Mouse (Mus musculus): ENCODE measurements around the gene Txnrd1.

DNA sequence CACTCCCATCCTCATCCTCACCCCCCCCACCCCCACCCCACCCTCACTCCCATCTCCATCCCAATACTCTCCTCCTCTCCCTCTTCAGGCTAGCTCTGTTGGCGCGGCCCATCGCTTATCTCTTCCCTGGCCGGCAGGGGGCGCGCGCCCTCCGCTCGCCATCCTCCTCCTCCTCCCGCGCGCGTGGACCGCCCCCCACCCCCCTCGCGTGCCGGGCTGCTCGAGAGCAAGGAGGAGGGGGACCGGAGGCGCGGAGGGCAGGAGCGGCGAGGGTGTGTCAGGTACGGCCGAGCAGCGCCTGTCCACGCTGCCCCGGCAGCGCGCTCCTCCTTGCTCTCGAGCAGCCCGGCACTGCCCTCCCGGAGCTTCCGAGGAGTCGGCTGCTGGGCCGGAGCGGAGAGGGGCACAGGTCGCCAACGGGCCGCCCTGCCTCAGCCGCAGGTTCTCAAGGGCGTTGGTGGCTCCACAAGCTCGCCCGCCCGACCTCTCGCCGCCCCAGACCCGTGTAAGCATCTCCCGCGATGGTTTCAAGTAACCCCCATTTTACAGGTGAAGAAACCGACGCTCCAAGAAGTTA is 21.8 kb upstream of the Txnrd1 start:
- TF ChIP-seq CTCF (conservative IDR thresholded peaks at IDR 0.05; ENCODE audit: insufficient read depth, insufficient read length, low read depth, low read length) (peak; percentile 71), POLR2A (IDR thresholded peaks at IDR 0.05; ENCODE audit: low read depth, low read length) (no peak)
